Mouse (Mus musculus): Measurements from ENCODE around the gene Ldhd.

GRCm38 (mm10) chr8:111577880-111578533 is 52.2 kb downstream of the Ldhd start:
- TF ChIP-seq CTCF (IDR thresholded peaks at IDR 0.05; ENCODE audit: extremely low read depth, insufficient read depth, insufficient read length, insufficient replicate concordance) (no peak), POLR2A (IDR thresholded peaks at IDR 0.05; ENCODE audit: low read depth, low read length) (no peak)

All from spleen, adult 2 months (tissue).